Mouse (Mus musculus): ENCODE measurements at regions not wholly inside any gene's neighbourhood (a gene's known extent, or its start where the extent isn't known, plus 50 kb on each side); places are given as distances from the start of the nearest gene placed in this dataset.

GRCm38 (mm10) chr12:55934172-55934571, 98.0 kb downstream of the Brms1l start:
- TF ChIP-seq POLR2A (IDR thresholded peaks at IDR 0.05; ENCODE audit: low read depth, low read length) (no peak), MYC (IDR thresholded peaks at IDR 0.05; ENCODE audit: low read depth, low read length) (no peak), JUN (IDR thresholded peaks at IDR 0.05; ENCODE audit: insufficient read depth, low read depth, low read length) (no peak), NELFE (IDR thresholded peaks at IDR 0.05; ENCODE audit: low read depth, low read length) (no peak), MXI1 (IDR thresholded peaks at IDR 0.05; ENCODE audit: low read depth, low read length) (no peak), EP300 (IDR thresholded peaks at IDR 0.05; ENCODE audit: low read length) (no peak)
- Histone ChIP-seq H3K4me1 (ENCODE audit: control insufficient read depth in 1 of 2, insufficient read depth in 2 of 2) (peaks cover 0 to 14% of the 10 kb centered on the region in 2 experiments; a peak in 2 of 4 replicates), H3K79me2 (replicated peaks; ENCODE audit: control insufficient read depth, extremely low read depth, insufficient read depth, poor library complexity, severe bottlenecking) (no peaks in the 10 kb centered on the region), H3K4me2 (ENCODE audit: insufficient read depth, low read depth, poor library complexity, severe bottlenecking) (no peak overlapping the region), H3K9me3 (replicated peaks; ENCODE audit: low read length) (no peaks in the 10 kb centered on the region), H3K36me3 (replicated peaks in 1 of 2; ENCODE audit: control insufficient read depth in 1 of 2, insufficient read depth in 1 of 2, low read length in 1 of 2) (no peaks in the 10 kb centered on the region), H3K27ac (ENCODE audit: insufficient read depth, low read depth) (no peak overlapping the region), H3K4me3 (replicated peaks in 1 of 3; ENCODE audit: low read depth in 2 of 3, low read length in 2 of 3, poor library complexity in 1 of 3) (no peak overlapping the region), H3K9ac (ENCODE audit: insufficient read depth, low read depth) (no peak overlapping the region), H3K27me3 (replicated peaks) (no peaks in the 10 kb centered on the region)
- dilution Hi-C loops (cut with MboI; ENCODE audit: extremely low pct_ligation_motif_present, extremely low pct_unique_long_range_greater_than_20kb, low sequenced_read_pairs), result no loop called here
- in situ Hi-C loops (cut with MboI; ENCODE audit: low pct_ligation_motif_present, low pct_unique_long_range_greater_than_20kb, low sequenced_read_pairs), result no loop called here
- no peak for DNase-seq (ENCODE audit: extremely low read depth)

GRCm38 (mm10) chr12:55933417-55933816, 97.3 kb downstream of the Brms1l start:
- Histone ChIP-seq H3K4me3 (replicated peaks in 1 of 3; ENCODE audit: low read depth in 2 of 3, low read length in 2 of 3, poor library complexity in 1 of 3) (no peak overlapping the region), H3K36me3 (replicated peaks in 1 of 2; ENCODE audit: control insufficient read depth in 1 of 2, insufficient read depth in 1 of 2, low read length in 1 of 2) (no peaks in the 10 kb centered on the region), H3K4me2 (ENCODE audit: insufficient read depth, low read depth, poor library complexity, severe bottlenecking) (no peak overlapping the region), H3K4me1 (ENCODE audit: control insufficient read depth in 1 of 2, insufficient read depth in 2 of 2) (peaks cover 0 to 14% of the 10 kb centered on the region in 2 experiments; a peak in 2 of 4 replicates), H3K9ac (ENCODE audit: insufficient read depth, low read depth) (no peak overlapping the region), H3K79me2 (replicated peaks; ENCODE audit: control insufficient read depth, extremely low read depth, insufficient read depth, poor library complexity, severe bottlenecking) (no peaks in the 10 kb centered on the region), H3K27ac (ENCODE audit: insufficient read depth, low read depth) (no peak overlapping the region), H3K9me3 (replicated peaks; ENCODE audit: low read length) (no peaks in the 10 kb centered on the region), H3K27me3 (replicated peaks) (no peaks in the 10 kb centered on the region)
- no peak for DNase-seq (ENCODE audit: extremely low read depth)
- in situ Hi-C loops (cut with MboI; ENCODE audit: low pct_ligation_motif_present, low pct_unique_long_range_greater_than_20kb, low sequenced_read_pairs), result no loop called here
- TF ChIP-seq JUND (conservative IDR thresholded peaks at IDR 0.05; ENCODE audit: low read depth, low read length) (no peak), USF1 (IDR thresholded peaks at IDR 0.05; ENCODE audit: low read depth, low read length) (no peak), NRF1 (IDR thresholded peaks at IDR 0.05; ENCODE audit: low read depth, low read length) (no peak), SIN3A (IDR thresholded peaks at IDR 0.05; ENCODE audit: low read length) (no peak), CHD2 (IDR thresholded peaks at IDR 0.05; ENCODE audit: low read length) (no peak), JUN (IDR thresholded peaks at IDR 0.05; ENCODE audit: insufficient read depth, low read depth, low read length) (no peak), PAX5 (IDR thresholded peaks at IDR 0.05; ENCODE audit: low read length) (no peak), ZC3H11A (IDR thresholded peaks at IDR 0.05; ENCODE audit: low read depth, low read length) (no peak), RAD21 (IDR thresholded peaks at IDR 0.05; ENCODE audit: low read depth, low read length) (no peak), TBP (conservative IDR thresholded peaks at IDR 0.05; ENCODE audit: low read depth, low read length) (no peak), MXI1 (IDR thresholded peaks at IDR 0.05; ENCODE audit: low read depth, low read length) (no peak), POLR2AphosphoS2 (IDR thresholded peaks at IDR 0.05; ENCODE audit: low read depth, low read length) (no peak), IRF4 (IDR thresholded peaks at IDR 0.05; ENCODE audit: low read depth, low read length) (no peak), ZNF384 (IDR thresholded peaks at IDR 0.05; ENCODE audit: low read depth, low read length) (no peak), USF2 (conservative IDR thresholded peaks at IDR 0.05; ENCODE audit: low read depth, low read length) (no peak)
- dilution Hi-C loops (cut with MboI; ENCODE audit: extremely low pct_ligation_motif_present, extremely low pct_unique_long_range_greater_than_20kb, low sequenced_read_pairs), result no loop called here

Measured in CH12.LX (cell line).